Mouse (Mus musculus): Measurements from ENCODE around the gene Hdlbp. TPM values are rescaled to one million over a fixed set of nuclear protein-coding genes. Genes with fewer than 3 reads are reported as not detected.
"Not testable (repeated sequence)": the region's sequence is repeated elsewhere in the genome, so short reads cannot be mapped to it uniquely, and the experiment has no call there.

Hdlbp gene
- total RNA-seq (2014; fragmentation: Nextera tagmentation) (121 and 153 TPM in 2 replicates), total RNA-seq (2017) (76.8 and 113 TPM in 2 replicates)

GRCm38 (mm10) chr1:93478586-93479475 is at the start of gene Hdlbp:
Gene Hdlbp (minus strand): TSS chr1:93478815.
- peak; percentile 78 for ATAC-seq (replicated peaks; ENCODE audit: low FRiP score, low TSS enrichment, poor library complexity, severe bottlenecking)

GRCm38 (mm10) chr1:93522325-93522724 is 43.7 kb upstream of the Hdlbp start:
- ATAC-seq (replicated peaks; ENCODE audit: low FRiP score, low TSS enrichment, poor library complexity, severe bottlenecking), result no peak

- no peak for ATAC-seq (replicated peaks; ENCODE audit: low FRiP score, low TSS enrichment, poor library complexity, severe bottlenecking)
These were observed 42.9 kb upstream of the Hdlbp start for GRCm38 (mm10) chr1:93521491-93521890.

GRCm38 (mm10) chr1:93513221-93513620 is 34.6 kb upstream of the Hdlbp start:
- ATAC-seq (replicated peaks; ENCODE audit: low FRiP score, low TSS enrichment, poor library complexity, severe bottlenecking), result no peak

GRCm38 (mm10) chr1:93512351-93512690 is 33.7 kb upstream of the Hdlbp start:
- ATAC-seq (replicated peaks; ENCODE audit: low FRiP score, low TSS enrichment, poor library complexity, severe bottlenecking), result peak; percentile 27; the same call in 1 of the 2 replicates

- peak; percentile 97 for ATAC-seq (replicated peaks; ENCODE audit: low FRiP score, low TSS enrichment, poor library complexity, severe bottlenecking)
These were observed 33.2 kb upstream of the Hdlbp start, which contains the start of gene Farp2 for GRCm38 (mm10) chr1:93511585-93512350. Gene Farp2 (plus strand): TSS chr1:93512079.

- ATAC-seq (replicated peaks; ENCODE audit: low FRiP score, low TSS enrichment, poor library complexity, severe bottlenecking), result not testable (repeated sequence)
These were observed 30.0 kb upstream of the Hdlbp start for GRCm38 (mm10) chr1:93508576-93508975.

- no peak for ATAC-seq (replicated peaks; ENCODE audit: low FRiP score, low TSS enrichment, poor library complexity, severe bottlenecking)
These were observed 28.5 kb upstream of the Hdlbp start for GRCm38 (mm10) chr1:93506944-93507676.

GRCm38 (mm10) chr1:93495312-93495711 is 16.7 kb upstream of the Hdlbp start:
- ATAC-seq (replicated peaks; ENCODE audit: low FRiP score, low TSS enrichment, poor library complexity, severe bottlenecking), result no peak

GRCm38 (mm10) chr1:93486302-93486701 is 7.7 kb upstream of the Hdlbp start:
- ATAC-seq (replicated peaks; ENCODE audit: low FRiP score, low TSS enrichment, poor library complexity, severe bottlenecking), result not testable (repeated sequence)

- ATAC-seq (replicated peaks; ENCODE audit: low FRiP score, low TSS enrichment, poor library complexity, severe bottlenecking), result peak; percentile 16
These were observed 965 bp upstream of the Hdlbp start for GRCm38 (mm10) chr1:93479476-93480083.

- peak; percentile 78 for ATAC-seq (replicated peaks; ENCODE audit: low FRiP score, low TSS enrichment, poor library complexity, severe bottlenecking)
These were observed 643 bp downstream of the Hdlbp start for GRCm38 (mm10) chr1:93477758-93478585.

GRCm38 (mm10) chr1:93475694-93476093 is 2.9 kb downstream of the Hdlbp start:
- ATAC-seq (replicated peaks; ENCODE audit: low FRiP score, low TSS enrichment, poor library complexity, severe bottlenecking), result no peak

- ATAC-seq (replicated peaks; ENCODE audit: low FRiP score, low TSS enrichment, poor library complexity, severe bottlenecking), result no peak
These were observed 10.0 kb downstream of the Hdlbp start for GRCm38 (mm10) chr1:93468626-93469025.

GRCm38 (mm10) chr1:93465746-93466145 is 12.9 kb downstream of the Hdlbp start:
- no peak for ATAC-seq (replicated peaks; ENCODE audit: low FRiP score, low TSS enrichment, poor library complexity, severe bottlenecking)

GRCm38 (mm10) chr1:93465066-93465465 is 13.5 kb downstream of the Hdlbp start:
- ATAC-seq (replicated peaks; ENCODE audit: low FRiP score, low TSS enrichment, poor library complexity, severe bottlenecking), result no peak

GRCm38 (mm10) chr1:93459101-93459500 is 19.5 kb downstream of the Hdlbp start:
- no peak for ATAC-seq (replicated peaks; ENCODE audit: low FRiP score, low TSS enrichment, poor library complexity, severe bottlenecking)

- ATAC-seq (replicated peaks; ENCODE audit: low FRiP score, low TSS enrichment, poor library complexity, severe bottlenecking), result no peak
These were observed 20.3 kb downstream of the Hdlbp start for GRCm38 (mm10) chr1:93458357-93458756.
